Mouse (Mus musculus) hindbrain, embryonic 13.5 days (tissue): ENCODE data around the gene Olfr231. TPM values are rescaled to one million over a fixed set of nuclear protein-coding genes. Genes with fewer than 3 reads are reported as not detected.

ENCODE experiments used
- ATAC-seq: fragments of 200-750 bp; cut with Nextera tagmentation; 2 replicates; pipeline ENCODE4 v1.8.0; 2017; ENCODE audit warnings: moderate TSS enrichment; ENCODE audit not compliant: low FRiP score
- H3K27ac ChIP-seq: fragments of 300-500 bp; sonication (generic); 2 replicates; pipeline ENCODE4 v1.5.1; 2015; ENCODE audit warnings: inconsistent platforms, mild to moderate bottlenecking, moderate library complexity
- H3K27me3 ChIP-seq: fragments of 300-500 bp; sonication (generic); 2 replicates; pipeline ENCODE4 v1.6.1; 2015; ENCODE audit warnings: mild to moderate bottlenecking, inconsistent platforms
- H3K36me3 ChIP-seq: fragments of 300-500 bp; sonication (generic); 2 replicates; pipeline ENCODE4 v1.6.1; 2015; ENCODE audit warnings: mild to moderate bottlenecking, inconsistent platforms
- H3K4me1 ChIP-seq: fragments of 300-500 bp; sonication (generic); replicated peaks from 2 replicates; pipeline ENCODE4 v1.6.1; 2015; ENCODE audit warnings: inconsistent platforms
- H3K4me2 ChIP-seq: fragments of 300-500 bp; sonication (generic); 2 replicates; pipeline ENCODE4 v1.6.1; 2015; ENCODE audit warnings: inconsistent platforms, mild to moderate bottlenecking, moderate library complexity
- H3K4me3 ChIP-seq: fragments of 300-500 bp; sonication (generic); 2 replicates; pipeline ENCODE4 v1.5.1; 2015; ENCODE audit warnings: mild to moderate bottlenecking, inconsistent platforms
- H3K9ac ChIP-seq: fragments of 300-500 bp; sonication (generic); 2 replicates; pipeline ENCODE4 v1.6.1; 2015; ENCODE audit warnings: mild to moderate bottlenecking, inconsistent platforms
- H3K9me3 ChIP-seq: fragments of 300-500 bp; sonication (generic); 2 replicates; pipeline ENCODE4 v1.6.1; 2016; ENCODE audit warnings: inconsistent platforms
- WGBS: fragments of 180-500 bp; shearing (Covaris S2); methylation state at CpG from one replicate; pipeline ENCODE4 v1.1.7; 2015; 5-methylcytosine and 5-hydroxymethylcytosine counted together
- polyA plus RNA-seq: library from polyadenylated mRNA; unstranded; fragments of >200 nt; fragmentation: Nextera tagmentation; extraction: Ambion mirVana; gene quantifications from 2 replicates; pipeline ENCODE4 v1.2.1, GENCODE M21; 2015

The Olfr231 gene
- polyA plus RNA-seq, result not detected in 2 replicates

DNA sequence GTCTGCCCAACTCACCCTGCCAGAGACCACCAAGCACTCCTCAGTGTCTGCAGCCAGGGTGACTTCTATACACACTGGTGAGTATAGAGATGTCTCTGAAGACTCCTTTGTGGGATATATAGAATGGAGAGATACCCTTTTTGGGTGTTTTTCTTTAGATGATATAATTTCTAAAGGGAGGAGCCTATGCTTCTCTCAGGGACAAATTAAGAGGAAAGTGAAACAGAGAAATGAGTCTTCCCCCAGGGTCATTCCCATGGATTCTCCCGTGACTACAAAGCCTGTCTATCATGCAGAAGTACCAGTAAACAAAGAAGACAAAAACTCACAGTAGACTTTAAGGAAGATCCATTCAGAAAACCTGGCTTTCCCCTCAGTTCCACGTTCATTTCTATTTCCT lies at the start of gene Olfr231:
TSS of gene Olfr231 (minus strand) at position 101 of the 400 bp plus-strand sequence.
- 53% methylated on average over 2 of the region's 2 CpGs for WGBS
- Histone ChIP-seq H3K27ac (no peak within 1 kb of the TSS), H3K4me2 (no peak within 1 kb of the TSS), H3K4me3 (no peak within 1 kb of the TSS), H3K9ac (no peak within 1 kb of the TSS), H3K9me3 (no peaks in the 10 kb centered on the region), H3K36me3 (no peaks in the 10 kb centered on the region), H3K4me1 (no peaks in the 10 kb centered on the region), H3K27me3 (no peaks in the 10 kb centered on the region)
- ATAC-seq, result no peak

DNA sequence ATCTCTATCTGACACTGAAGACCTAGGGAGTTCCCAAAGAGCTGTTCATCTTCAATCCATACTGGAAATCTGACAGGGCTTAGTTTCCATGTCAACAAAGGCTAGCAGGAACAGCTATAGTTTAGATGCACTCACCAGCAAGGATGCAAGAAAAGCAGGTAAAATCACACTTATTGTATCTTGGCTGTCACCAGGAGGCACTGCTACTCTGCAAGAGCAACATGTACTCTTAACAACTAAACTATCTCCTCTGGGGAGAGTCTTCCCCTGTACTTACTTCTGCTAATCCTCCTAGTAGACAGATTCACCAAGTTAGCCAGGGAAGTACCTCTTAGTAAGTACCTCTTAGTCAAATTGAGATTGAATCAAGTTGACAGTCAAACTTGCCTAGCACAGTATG lies 48.1 kb upstream of the Olfr231 start:
- H3K9ac ChIP-seq, result no peak overlapping the region
- H3K4me2 ChIP-seq, result no peak overlapping the region
- no peaks in the 10 kb centered on the region for H3K4me1 ChIP-seq
- no peak overlapping the region for H3K27ac ChIP-seq
- H3K27me3 ChIP-seq, result no peaks in the 10 kb centered on the region
- no peak for ATAC-seq
- H3K36me3 ChIP-seq, result no peaks in the 10 kb centered on the region
- H3K9me3 ChIP-seq, result no peaks in the 10 kb centered on the region
- no peak overlapping the region for H3K4me3 ChIP-seq

- WGBS, result 95% methylated on average over 10 of the region's 10 CpGs
- no peak for ATAC-seq
These were observed 38.1 kb upstream of the Olfr231 start for GRCm38 (mm10) chr1:174159095-174159494.

GRCm38 (mm10) chr1:174158512-174158911 lies 37.5 kb upstream of the Olfr231 start:
- H3K27ac ChIP-seq, result no peak overlapping the region
- no peaks in the 10 kb centered on the region for H3K9me3 ChIP-seq
- H3K4me1 ChIP-seq, result no peaks in the 10 kb centered on the region
- no peak overlapping the region for H3K4me3 ChIP-seq
- 97% methylated on average over 1 of the region's 1 CpGs for WGBS
- H3K9ac ChIP-seq, result no peak overlapping the region
- H3K27me3 ChIP-seq, result no peaks in the 10 kb centered on the region
- H3K36me3 ChIP-seq, result no peaks in the 10 kb centered on the region
- ATAC-seq, result no peak
- no peak overlapping the region for H3K4me2 ChIP-seq

More at GRCm38 (mm10) chr1:174159095-174159494, 38.1 kb upstream of the Olfr231 start:
- H3K36me3 ChIP-seq, result no peaks in the 10 kb centered on the region
- no peaks in the 10 kb centered on the region for H3K4me1 ChIP-seq
- no peaks in the 10 kb centered on the region for H3K27me3 ChIP-seq
- H3K4me2 ChIP-seq, result no peak overlapping the region
- no peak overlapping the region for H3K9ac ChIP-seq
- no peak overlapping the region for H3K4me3 ChIP-seq
- H3K27ac ChIP-seq, result no peak overlapping the region
- no peaks in the 10 kb centered on the region for H3K9me3 ChIP-seq

DNA sequence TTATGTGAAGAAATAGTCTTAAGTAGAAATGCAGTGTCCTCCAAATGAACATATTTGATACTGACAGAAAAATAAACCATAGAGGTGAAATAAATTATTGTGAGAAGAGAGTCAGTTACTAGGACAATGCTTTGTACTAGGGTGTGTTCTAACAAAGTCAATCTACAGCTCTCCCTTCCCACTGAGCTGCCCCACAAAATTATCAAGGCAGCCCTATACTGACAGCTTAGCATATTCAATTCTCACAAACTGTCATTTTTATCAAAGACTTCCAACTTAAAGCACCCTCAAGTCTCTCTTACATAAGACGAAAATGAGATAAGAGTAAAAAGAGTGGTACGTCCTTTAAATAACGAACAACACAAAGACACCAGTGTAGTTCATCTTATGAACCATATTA lies 36.7 kb upstream of the Olfr231 start:
- WGBS, result 85% methylated on average over 3 of the region's 3 CpGs
- no peak overlapping the region for H3K27ac ChIP-seq
- ATAC-seq, result no peak
- H3K27me3 ChIP-seq, result no peaks in the 10 kb centered on the region
- H3K4me1 ChIP-seq, result no peaks in the 10 kb centered on the region
- H3K36me3 ChIP-seq, result no peaks in the 10 kb centered on the region
- H3K4me3 ChIP-seq, result no peak overlapping the region
- H3K9ac ChIP-seq, result no peak overlapping the region
- no peaks in the 10 kb centered on the region for H3K9me3 ChIP-seq
- H3K4me2 ChIP-seq, result no peak overlapping the region

- no peak within 1 kb of the TSS for H3K4me2 ChIP-seq
- 90% methylated on average over 1 of the region's 1 CpGs for WGBS
- H3K9ac ChIP-seq, result no peak within 1 kb of the TSS
- no peaks in the 10 kb centered on the region for H3K36me3 ChIP-seq
- ATAC-seq, result no peak
- H3K9me3 ChIP-seq, result no peaks in the 10 kb centered on the region
- H3K27ac ChIP-seq, result no peak within 1 kb of the TSS
- H3K27me3 ChIP-seq, result no peaks in the 10 kb centered on the region
- no peak within 1 kb of the TSS for H3K4me3 ChIP-seq
- no peaks in the 10 kb centered on the region for H3K4me1 ChIP-seq
These were observed 34.4 kb upstream of the Olfr231 start, which contains the start of gene Olfr420 for GRCm38 (mm10) chr1:174155333-174155732. Olfr420 (plus strand) TSS chr1:174155633.

- no peak for ATAC-seq
- H3K4me1 ChIP-seq, result no peaks in the 10 kb centered on the region; the same call in 1 of the 2 replicates
These were observed 28.3 kb upstream of the Olfr231 start for GRCm38 (mm10) chr1:174149289-174149688.

DNA sequence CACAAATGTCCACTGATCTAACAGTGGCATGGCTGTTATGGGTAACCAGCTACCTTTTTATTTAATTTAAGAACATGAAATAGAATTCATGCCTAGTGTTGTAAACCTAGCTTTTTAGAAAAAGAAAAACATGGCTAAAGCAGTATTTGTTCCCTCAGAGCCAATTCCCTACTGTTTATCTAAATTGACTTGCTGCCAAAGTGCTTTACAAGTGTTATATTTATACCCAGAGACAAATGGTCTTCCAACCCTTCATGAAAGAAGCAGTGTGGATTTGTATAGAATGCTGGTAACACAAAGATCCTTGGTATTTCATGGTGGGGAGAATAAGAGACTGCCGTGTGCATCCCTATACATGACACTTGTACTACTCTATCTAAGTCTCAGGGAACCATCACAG lies 25.7 kb upstream of the Olfr231 start:
- no peak overlapping the region for H3K4me3 ChIP-seq
- H3K4me1 ChIP-seq, result no peaks in the 10 kb centered on the region; the same call in 1 of the 2 replicates
- H3K9ac ChIP-seq, result no peak overlapping the region
- H3K4me2 ChIP-seq, result no peak overlapping the region
- ATAC-seq, result no peak
- WGBS, result 83% methylated on average over 1 of the region's 1 CpGs
- no peaks in the 10 kb centered on the region for H3K27me3 ChIP-seq
- no peaks in the 10 kb centered on the region for H3K9me3 ChIP-seq
- no peaks in the 10 kb centered on the region for H3K36me3 ChIP-seq
- H3K27ac ChIP-seq, result no peak overlapping the region

More at GRCm38 (mm10) chr1:174149289-174149688, 28.3 kb upstream of the Olfr231 start:
- Histone ChIP-seq H3K36me3 (no peaks in the 10 kb centered on the region), H3K4me2 (no peak overlapping the region), H3K9me3 (no peaks in the 10 kb centered on the region), H3K9ac (no peak overlapping the region), H3K27ac (no peak overlapping the region), H3K27me3 (no peaks in the 10 kb centered on the region), H3K4me3 (no peak overlapping the region)
- 78% methylated on average over 2 of the region's 2 CpGs for WGBS

DNA sequence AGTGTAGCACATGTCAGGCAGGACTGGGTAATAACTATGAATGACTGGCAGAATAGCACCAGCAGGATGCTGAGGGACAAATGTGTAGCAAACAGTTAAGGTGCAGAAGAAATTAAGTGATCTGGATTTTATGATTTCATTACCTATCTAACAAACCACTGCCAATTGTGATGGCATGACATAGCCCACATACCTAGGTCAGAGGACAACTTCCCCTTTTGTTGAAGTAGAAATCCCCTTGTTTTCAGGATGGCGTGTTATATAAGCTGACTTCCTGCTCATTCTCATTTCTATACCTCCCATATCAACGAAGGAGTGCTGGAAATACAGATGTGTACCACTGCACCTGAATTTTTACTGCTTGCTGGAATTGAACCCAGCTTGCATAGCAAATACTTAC lies 20.4 kb upstream of the Olfr231 start:
- H3K9me3 ChIP-seq, result no peaks in the 10 kb centered on the region
- H3K36me3 ChIP-seq, result no peaks in the 10 kb centered on the region
- 71% methylated on average over 2 of the region's 2 CpGs for WGBS
- H3K27me3 ChIP-seq, result no peaks in the 10 kb centered on the region
- H3K4me3 ChIP-seq, result no peak overlapping the region
- H3K4me2 ChIP-seq, result no peak overlapping the region
- no peak for ATAC-seq
- H3K27ac ChIP-seq, result no peak overlapping the region
- H3K9ac ChIP-seq, result no peak overlapping the region
- no peaks in the 10 kb centered on the region for H3K4me1 ChIP-seq

DNA sequence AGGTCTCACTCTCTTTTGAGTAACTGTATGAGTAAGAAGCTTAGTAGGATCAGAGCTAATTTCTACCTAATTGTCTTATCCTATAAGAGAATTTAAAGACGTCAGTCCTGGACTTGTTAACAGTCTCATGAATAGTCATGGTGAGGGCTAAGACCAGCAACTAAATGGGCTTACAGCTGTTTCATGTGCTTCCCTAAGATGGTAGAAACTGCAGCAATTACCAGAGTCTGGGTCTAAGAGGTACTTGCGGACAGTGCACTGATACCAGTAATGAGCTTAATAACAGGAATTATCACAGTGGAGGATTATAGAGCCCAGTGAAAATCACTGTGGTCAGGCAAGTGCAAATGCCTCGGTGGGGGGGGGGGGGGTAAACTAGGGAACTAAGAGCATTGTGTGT lies 11.0 kb upstream of the Olfr231 start:
- Histone ChIP-seq H3K27me3 (no peaks in the 10 kb centered on the region), H3K4me2 (no peak overlapping the region), H3K9me3 (no peaks in the 10 kb centered on the region), H3K4me1 (no peaks in the 10 kb centered on the region), H3K27ac (no peak overlapping the region), H3K9ac (no peak overlapping the region), H3K36me3 (no peaks in the 10 kb centered on the region), H3K4me3 (no peak overlapping the region)
- WGBS, result 82% methylated on average over 3 of the region's 3 CpGs
- no peak for ATAC-seq

DNA sequence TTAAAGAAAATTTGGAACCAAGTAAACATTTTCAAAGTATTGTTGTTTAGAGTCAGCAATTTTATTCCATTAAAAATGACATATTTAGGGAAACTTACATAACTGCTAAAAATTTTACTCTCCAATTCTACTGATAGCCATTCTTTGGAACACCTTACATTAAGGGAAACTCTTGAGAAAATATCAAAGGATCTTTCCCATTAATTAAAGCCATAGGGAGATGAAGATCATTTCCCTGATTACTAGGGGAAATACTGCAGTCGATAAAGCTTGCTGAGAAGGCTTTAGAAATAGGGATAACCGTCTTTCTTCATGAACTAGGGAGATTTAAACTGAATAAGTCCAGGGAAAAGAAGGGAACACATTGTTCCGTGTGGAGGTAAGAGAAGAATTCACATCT lies 10.3 kb upstream of the Olfr231 start, which contains the start of gene Olfr424:
TSS of gene Olfr424 (plus strand) at position 301 of the 400 bp plus-strand sequence.
- Histone ChIP-seq H3K9ac (no peak within 1 kb of the TSS), H3K27ac (no peak within 1 kb of the TSS), H3K36me3 (no peaks in the 10 kb centered on the region), H3K4me3 (no peak within 1 kb of the TSS), H3K9me3 (no peaks in the 10 kb centered on the region), H3K27me3 (no peaks in the 10 kb centered on the region), H3K4me2 (no peak within 1 kb of the TSS), H3K4me1 (no peaks in the 10 kb centered on the region)
- ATAC-seq, result no peak
- 88% methylated on average over 3 of the region's 3 CpGs for WGBS

- Histone ChIP-seq H3K4me1 (no peaks in the 10 kb centered on the region), H3K27ac (no peak overlapping the region), H3K27me3 (no peaks in the 10 kb centered on the region), H3K4me2 (no peak overlapping the region), H3K36me3 (no peaks in the 10 kb centered on the region), H3K4me3 (no peak overlapping the region), H3K9ac (no peak overlapping the region), H3K9me3 (no peaks in the 10 kb centered on the region)
- WGBS, result 57% methylated on average over 2 of the region's 2 CpGs
- no peak for ATAC-seq
These were observed 17.2 kb downstream of the Olfr231 start for GRCm38 (mm10) chr1:174103735-174104134.

DNA sequence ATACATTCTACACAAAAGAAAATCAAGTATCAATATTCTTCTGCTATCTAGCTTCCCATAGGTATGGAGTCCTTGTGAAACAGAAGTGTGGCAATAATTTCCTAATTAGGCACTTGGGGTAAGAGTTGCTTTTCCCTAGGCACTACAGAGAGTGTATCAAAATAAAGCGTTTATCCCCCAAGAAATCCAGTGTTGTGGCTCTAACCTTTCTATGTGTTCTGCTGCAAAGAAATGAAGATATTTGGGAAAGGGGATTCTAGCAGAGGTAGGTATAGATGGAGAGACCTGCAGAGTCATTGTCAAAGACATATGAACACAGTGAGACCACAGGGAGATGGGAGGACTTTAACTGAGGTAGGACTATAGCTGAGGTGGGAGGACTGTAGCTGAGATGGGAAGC lies 24.4 kb downstream of the Olfr231 start, which contains the start of gene Olfr427:
TSS of gene Olfr427 (plus strand) at position 301 of the 400 bp plus-strand sequence.
- Histone ChIP-seq H3K4me2 (no peak within 1 kb of the TSS), H3K4me1 (no peaks in the 10 kb centered on the region), H3K4me3 (no peak within 1 kb of the TSS), H3K9me3 (no peaks in the 10 kb centered on the region), H3K36me3 (no peaks in the 10 kb centered on the region), H3K27me3 (no peaks in the 10 kb centered on the region), H3K9ac (no peak within 1 kb of the TSS), H3K27ac (no peak within 1 kb of the TSS)
- no peak for ATAC-seq
- 98% methylated on average over 1 of the region's 1 CpGs for WGBS
